Mouse (Mus musculus) cerebellum, adult 2 months (tissue): ENCODE measurements around the gene Ctnna2.

Source experiments
- CTCF ChIP-seq: fragments of 200-500 bp; IDR thresholded peaks from 2 replicates; pipeline ENCODE4 v1.5.1; 2011; ENCODE audit warnings: low read depth, mild to moderate bottlenecking, control low read depth, low read length, moderate library complexity, borderline replicate concordance; ENCODE audit not compliant: insufficient read depth
- POLR2A ChIP-seq: fragments of 200-500 bp; IDR thresholded peaks from 2 replicates; pipeline ENCODE4 v1.6.1; 2011; ENCODE audit warnings: low read length, control low read depth, borderline replicate concordance; ENCODE audit not compliant: insufficient read depth

DNA sequence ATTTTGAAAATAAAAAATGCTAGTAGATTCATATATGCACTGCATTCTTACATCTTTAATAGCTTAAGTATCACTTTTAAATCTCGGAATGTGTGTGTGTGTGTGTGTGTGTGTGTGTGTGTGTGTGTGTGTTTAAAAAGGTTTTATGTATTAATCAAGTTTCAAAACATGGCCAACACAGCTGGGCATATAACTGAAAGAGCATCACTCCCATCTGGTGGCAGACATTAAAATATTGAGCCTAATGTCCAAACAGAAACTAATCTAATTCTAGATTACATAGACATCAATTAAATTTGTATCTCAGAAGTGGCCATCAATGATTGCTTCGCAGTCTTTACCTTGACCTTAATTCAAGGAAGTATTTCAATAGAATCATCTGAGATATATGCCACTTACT lies 140.4 kb downstream of the Ctnna2 start:
- TF ChIP-seq POLR2A (no peak), CTCF (no peak)
